Mouse (Mus musculus): ENCODE measurements around the gene Fosl1.
"Not testable (repeated sequence)": the region's sequence is repeated elsewhere in the genome, so short reads cannot be mapped to it uniquely, and the experiment has no call there.

Fosl1 gene

GRCm38 (mm10) chr19:5481398-5481797 is 34.1 kb downstream of the Fosl1 start:
- DNase-seq (ENCODE audit: low spot score in 2 of 2), result no peak

GRCm38 (mm10) chr19:5483386-5484359 is 36.3 kb downstream of the Fosl1 start:
- DNase-seq (ENCODE audit: low spot score in 2 of 2), result no peak

- DNase-seq (ENCODE audit: low spot score in 2 of 2), result no peak
These were observed 37.1 kb downstream of the Fosl1 start for GRCm38 (mm10) chr19:5484496-5484895.

- no peak for DNase-seq (ENCODE audit: low spot score in 2 of 2)
These were observed 38.0 kb downstream of the Fosl1 start for GRCm38 (mm10) chr19:5485371-5485770.

- no peak for DNase-seq (ENCODE audit: low spot score in 2 of 2)
These were observed 38.5 kb downstream of the Fosl1 start for GRCm38 (mm10) chr19:5485821-5486220.

- no peak for DNase-seq (ENCODE audit: low spot score in 2 of 2)
These were observed 38.9 kb downstream of the Fosl1 start for GRCm38 (mm10) chr19:5486286-5486685.

- DNase-seq (ENCODE audit: low spot score in 2 of 2), result no peak
These were observed 39.4 kb downstream of the Fosl1 start for GRCm38 (mm10) chr19:5486771-5487170.

- peak; percentile 92 to 94 for DNase-seq (ENCODE audit: low spot score in 2 of 2)
These were observed 40.6 kb downstream of the Fosl1 start, which contains the start of gene Mus81 for GRCm38 (mm10) chr19:5487768-5488550. Mus81 (minus strand) TSS chr19:5488402.

GRCm38 (mm10) chr19:5488878-5489571 is 41.7 kb downstream of the Fosl1 start:
- peak; percentile 97 for DNase-seq (ENCODE audit: low spot score in 2 of 2)

GRCm38 (mm10) chr19:5489721-5490120 is 42.4 kb downstream of the Fosl1 start:
- DNase-seq (ENCODE audit: low spot score in 2 of 2), result not testable (repeated sequence)

- peak; percentile 88 to 93 for DNase-seq (ENCODE audit: low spot score in 2 of 2)
These were observed 43.1 kb downstream of the Fosl1 start, which contains the start of gene Cfl1 for GRCm38 (mm10) chr19:5490313-5490897. Cfl1 (plus strand) TSS chr19:5490455.

GRCm38 (mm10) chr19:5490898-5491708 is 43.8 kb downstream of the Fosl1 start:
- peak; percentile 54 to 64 for DNase-seq (ENCODE audit: low spot score in 2 of 2)

- DNase-seq (ENCODE audit: low spot score in 2 of 2), result no peak
These were observed 45.3 kb downstream of the Fosl1 start for GRCm38 (mm10) chr19:5492641-5493040.

GRCm38 (mm10) chr19:5493301-5493721 is 46.0 kb downstream of the Fosl1 start:
- DNase-seq (ENCODE audit: low spot score in 2 of 2), result not testable (repeated sequence)

GRCm38 (mm10) chr19:5494314-5494713 is 47.0 kb downstream of the Fosl1 start:
- no peak for DNase-seq (ENCODE audit: low spot score in 2 of 2)

- DNase-seq (ENCODE audit: low spot score in 2 of 2), result no peak
These were observed 48.2 kb downstream of the Fosl1 start for GRCm38 (mm10) chr19:5495353-5496051.

GRCm38 (mm10) chr19:5496052-5496370 is 48.7 kb downstream of the Fosl1 start:
- no peak for DNase-seq (ENCODE audit: low spot score in 2 of 2)

GRCm38 (mm10) chr19:5500330-5500875 is 53.1 kb downstream of the Fosl1 start:
- DNase-seq (ENCODE audit: low spot score in 2 of 2), result no peak

GRCm38 (mm10) chr19:5503687-5504086 is 56.3 kb downstream of the Fosl1 start, which contains the start of gene 1700020D05Rik:
1700020D05Rik (minus strand) TSS chr19:5503787.
- DNase-seq (ENCODE audit: low spot score in 2 of 2), result no peak
